Mouse (Mus musculus) thymus, adult 2 months (tissue): ENCODE measurements around the gene Mybl2. TPM values are rescaled to one million over a fixed set of nuclear protein-coding genes. Genes with fewer than 3 reads are reported as not detected.
A peak's percentile ranks its signal among the peaks of the same experiment; 100 is the strongest.

Source experiments
- DNase-seq: peaks from one replicate; pipeline ENCODE4 v3.0.0; 2021
- H3K27ac ChIP-seq: fragments of 200-500 bp; 2 replicates; pipeline ENCODE4 v1.5.1; 2012; ENCODE audit warnings: low read length, control low read depth; ENCODE audit not compliant: control insufficient read depth, insufficient read depth
- H3K27me3 ChIP-seq: fragments of 200-500 bp; 2 replicates; pipeline ENCODE4 v1.6.1; 2012; ENCODE audit warnings: mild to moderate bottlenecking, low read length, moderate library complexity, mixed read lengths; ENCODE audit not compliant: control insufficient read depth, insufficient read depth
- H3K36me3 ChIP-seq: fragments of 200-500 bp; 2 replicates; pipeline ENCODE4 v1.6.1; 2012; ENCODE audit warnings: mild to moderate bottlenecking, low read length, moderate library complexity; ENCODE audit not compliant: control insufficient read depth, insufficient read depth
- H3K4me1 ChIP-seq: fragments of 200-500 bp; replicated peaks from 2 replicates; pipeline ENCODE4 v1.6.1; 2012; ENCODE audit warnings: low read length; ENCODE audit not compliant: control insufficient read depth, insufficient read depth
- H3K4me3 ChIP-seq: fragments of 200-500 bp; 2 replicates; pipeline ENCODE4 v1.5.1; 2012; ENCODE audit warnings: mild to moderate bottlenecking, low read length, control low read depth, moderate library complexity; ENCODE audit not compliant: control insufficient read depth, insufficient read depth
- CTCF ChIP-seq: fragments of 200-500 bp; IDR thresholded peaks from 2 replicates; pipeline ENCODE4 v1.5.1; 2012; ENCODE audit warnings: mild to moderate bottlenecking, control low read depth, low read length, moderate library complexity, borderline replicate concordance; ENCODE audit not compliant: control insufficient read depth, poor library complexity, insufficient read depth; ENCODE audit errors: extremely low read depth
- POLR2A ChIP-seq: fragments of 200-500 bp; IDR thresholded peaks from 2 replicates; pipeline ENCODE4 v1.6.1; 2012; ENCODE audit warnings: mild to moderate bottlenecking, low read length, control low read depth, moderate library complexity; ENCODE audit not compliant: control insufficient read depth, poor library complexity, insufficient read depth; ENCODE audit errors: extremely low read depth
- WGBS: fragments of 180-500 bp; shearing (Covaris S2); methylation state at CpG from one replicate; pipeline ENCODE4 v1.1.7; 2018; 5-methylcytosine and 5-hydroxymethylcytosine counted together
- polyA plus RNA-seq: library from polyadenylated mRNA; depleted of rRNA; stranded (reverse); fragments of >200 nt; gene quantifications from 2 replicates; pipeline ENCODE4 v1.2.3, GENCODE M21; 2012

Gene Mybl2
- polyA plus RNA-seq, 1 experiment, result 29.8 TPM

DNA sequence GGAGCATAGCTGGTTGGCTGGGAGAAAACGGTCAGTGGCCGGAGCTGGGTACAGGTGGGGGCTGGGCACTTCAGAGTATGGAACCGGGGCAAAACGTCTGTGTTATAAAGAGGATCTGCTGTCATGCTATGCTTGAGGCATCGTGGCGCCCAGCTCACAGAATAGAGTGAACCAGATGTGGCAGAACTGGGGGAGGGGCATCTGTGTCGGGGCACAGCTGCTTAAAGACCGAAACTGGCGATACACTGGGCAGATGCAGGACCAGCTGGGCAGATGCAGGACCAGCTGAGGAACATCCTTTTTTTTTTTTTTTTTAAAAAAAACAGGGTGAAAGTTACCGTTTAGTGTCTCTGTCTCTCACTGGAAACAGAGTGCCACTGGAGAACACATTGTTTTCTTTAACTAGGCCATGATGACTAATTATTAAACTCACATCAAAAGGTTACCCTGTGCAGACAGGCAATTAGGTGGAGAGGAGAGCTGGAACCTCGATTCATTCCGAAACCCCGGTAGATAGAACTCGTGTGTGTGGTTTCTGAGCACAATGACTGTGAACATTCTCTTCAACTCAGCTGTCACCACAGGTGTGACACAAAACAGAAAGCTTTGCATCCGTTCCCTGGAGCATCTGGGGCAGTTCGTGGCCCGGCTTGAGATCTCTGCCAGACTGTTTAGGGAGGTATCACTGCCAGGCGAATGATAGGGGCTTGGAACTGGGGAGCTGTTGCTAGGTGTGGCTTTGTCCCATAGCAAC lies 48.6 kb downstream of the Mybl2 start:
- H3K4me1 ChIP-seq, result peaks cover 23% of the 10 kb centered on the region
- H3K27ac ChIP-seq, result no peak overlapping the region; the same call in 1 of the 2 replicates
- 20% methylated on average over 18 of the region's 18 CpGs for WGBS
- no peak overlapping the region for H3K4me3 ChIP-seq
- DNase-seq, result peak; percentile 68
- H3K27me3 ChIP-seq, result no peaks in the 10 kb centered on the region
- TF ChIP-seq POLR2A, result no peak
- TF ChIP-seq CTCF, result no peak
- no peaks in the 10 kb centered on the region for H3K36me3 ChIP-seq

DNA sequence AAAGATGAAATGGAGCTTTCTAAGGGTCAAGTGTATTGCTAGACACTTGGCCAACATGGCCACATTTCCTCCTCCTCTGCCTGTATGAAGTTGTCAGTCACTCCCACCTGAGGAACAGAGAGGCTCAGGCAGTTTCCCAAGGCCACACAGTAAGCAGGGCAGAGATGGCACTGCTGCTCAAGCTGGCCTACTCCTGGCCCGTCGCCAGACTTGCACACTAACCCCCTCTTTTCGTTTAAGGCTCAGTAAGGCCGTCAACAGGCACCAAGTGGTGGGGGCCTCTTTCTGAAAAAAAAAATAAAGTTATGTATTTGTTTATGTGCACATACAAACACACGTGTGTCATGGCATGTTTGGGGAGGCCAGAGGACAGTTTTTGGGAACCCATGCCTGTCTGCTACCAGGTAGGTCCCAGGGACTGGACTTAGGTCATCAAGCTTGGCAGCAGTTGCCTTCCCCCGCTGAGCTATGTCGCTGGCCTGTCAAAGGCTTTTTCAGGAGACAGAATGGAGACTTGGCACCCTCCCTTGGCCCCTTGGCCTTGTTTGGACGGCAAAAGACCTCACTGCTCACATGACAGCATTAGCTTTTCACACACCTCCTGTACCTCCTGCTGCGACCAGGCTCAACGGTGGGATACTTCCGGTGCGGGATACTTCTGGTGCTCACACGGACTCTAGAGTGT lies 49.7 kb downstream of the Mybl2 start:
- 92% methylated on average over 13 of the region's 13 CpGs for WGBS
- Histone ChIP-seq H3K36me3 (no peaks in the 10 kb centered on the region), H3K4me3 (no peak overlapping the region), H3K27ac (no peak overlapping the region), H3K4me1 (peaks cover 23% of the 10 kb centered on the region), H3K27me3 (no peaks in the 10 kb centered on the region)
- no peak for TF ChIP-seq CTCF
- TF ChIP-seq POLR2A, result no peak
- DNase-seq, result no peak

DNA sequence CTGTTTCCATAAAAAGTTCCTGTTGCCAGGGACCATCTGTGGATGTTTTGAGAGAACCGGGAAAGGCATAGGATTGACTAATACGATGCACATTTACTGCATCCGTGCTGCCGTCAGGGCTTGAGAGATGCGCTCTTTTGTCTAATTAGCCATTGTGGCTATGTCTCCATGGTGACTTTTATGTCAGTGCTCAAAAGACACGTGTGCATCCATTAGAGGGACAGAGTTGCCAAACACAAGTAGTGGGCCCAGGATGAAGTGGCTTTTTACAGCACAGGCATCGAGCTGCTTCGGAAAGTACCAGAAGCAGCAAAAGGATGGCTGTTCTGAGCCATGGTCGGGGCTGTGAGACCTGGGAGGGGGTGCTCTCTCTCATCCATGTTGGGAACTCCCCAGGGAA lies 53.9 kb downstream of the Mybl2 start:
- TF ChIP-seq CTCF, result no peak
- no peak for TF ChIP-seq POLR2A
- no peak overlapping the region for H3K4me3 ChIP-seq
- whole genome bisulfite sequencing, result 92% methylated on average over 9 of the region's 9 CpGs
- no peaks in the 10 kb centered on the region for H3K36me3 ChIP-seq
- H3K4me1 ChIP-seq, result peaks cover 10% of the 10 kb centered on the region
- H3K27ac ChIP-seq, result no peak overlapping the region
- no peak for DNase-seq
- H3K27me3 ChIP-seq, result no peaks in the 10 kb centered on the region

DNA sequence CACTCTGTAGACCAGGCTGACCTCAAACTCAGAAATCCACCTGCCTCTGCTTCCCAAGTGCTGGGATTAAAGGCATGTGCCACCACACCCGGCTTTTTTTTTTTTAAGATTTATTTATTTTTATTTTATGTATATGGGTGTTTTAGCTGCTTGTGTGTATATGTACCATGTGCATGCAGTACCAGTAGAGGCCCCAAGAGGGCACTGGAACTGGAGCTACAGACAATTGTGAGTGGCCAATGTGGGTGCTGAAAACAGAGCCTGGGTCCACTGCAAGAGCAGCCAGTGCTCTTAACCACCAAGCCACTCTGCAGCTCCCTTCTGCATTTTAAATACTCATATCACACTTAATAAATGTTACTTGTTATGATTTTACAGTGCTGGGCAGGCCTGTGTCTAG lies 56.2 kb downstream of the Mybl2 start:
- Histone ChIP-seq H3K36me3 (no peaks in the 10 kb centered on the region), H3K4me3 (no peak overlapping the region), H3K27ac (no peak overlapping the region), H3K4me1 (no peaks in the 10 kb centered on the region), H3K27me3 (no peaks in the 10 kb centered on the region)
- DNase-seq, result no peak
- TF ChIP-seq POLR2A, result no peak
- no peak for TF ChIP-seq CTCF
- 93% methylated on average over 1 of the region's 1 CpGs for WGBS

DNA sequence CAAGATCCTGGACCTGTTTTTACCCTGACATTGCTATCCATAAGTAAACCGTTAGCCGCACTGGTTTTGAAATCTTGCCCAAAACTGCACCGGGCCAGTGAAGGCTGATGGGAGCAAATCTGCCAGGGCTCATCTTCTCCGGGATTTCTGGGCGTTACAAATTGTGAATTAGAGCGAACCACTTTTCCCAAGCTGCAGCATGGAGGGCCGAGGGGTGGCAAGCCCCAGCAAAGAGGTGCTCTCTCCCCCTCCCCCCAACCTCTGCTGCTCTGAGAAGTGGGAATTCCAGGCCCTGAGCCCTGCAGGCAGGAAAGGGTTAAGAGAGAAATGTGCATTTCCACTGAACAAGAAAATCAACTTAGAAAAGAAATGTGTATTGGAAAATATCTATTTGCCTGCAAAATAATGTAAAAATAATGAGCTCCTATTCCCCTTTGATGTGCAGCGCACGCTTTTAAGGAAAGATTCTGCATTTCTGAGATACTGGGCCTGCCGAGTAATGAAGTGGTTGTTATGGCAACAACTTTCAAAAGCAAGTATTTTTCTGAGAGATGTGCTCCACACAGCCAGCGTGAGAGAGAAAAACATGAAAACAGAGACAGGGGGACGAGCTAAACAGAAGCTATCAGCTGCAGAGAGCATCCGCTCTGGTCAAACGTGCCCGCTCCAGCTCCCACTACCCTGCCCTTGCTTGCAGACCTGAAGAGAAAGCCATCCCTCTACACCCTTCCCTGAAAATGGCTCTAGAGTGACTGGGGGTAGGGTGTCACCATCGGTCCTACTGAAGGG lies 57.1 kb downstream of the Mybl2 start:
- DNase-seq, result no peak
- Histone ChIP-seq H3K4me3 (no peak overlapping the region), H3K4me1 (no peaks in the 10 kb centered on the region), H3K36me3 (no peaks in the 10 kb centered on the region), H3K27ac (no peak overlapping the region), H3K27me3 (no peaks in the 10 kb centered on the region)
- WGBS, result 86% methylated on average over 16 of the region's 16 CpGs
- TF ChIP-seq CTCF (no peak), POLR2A (no peak)

DNA sequence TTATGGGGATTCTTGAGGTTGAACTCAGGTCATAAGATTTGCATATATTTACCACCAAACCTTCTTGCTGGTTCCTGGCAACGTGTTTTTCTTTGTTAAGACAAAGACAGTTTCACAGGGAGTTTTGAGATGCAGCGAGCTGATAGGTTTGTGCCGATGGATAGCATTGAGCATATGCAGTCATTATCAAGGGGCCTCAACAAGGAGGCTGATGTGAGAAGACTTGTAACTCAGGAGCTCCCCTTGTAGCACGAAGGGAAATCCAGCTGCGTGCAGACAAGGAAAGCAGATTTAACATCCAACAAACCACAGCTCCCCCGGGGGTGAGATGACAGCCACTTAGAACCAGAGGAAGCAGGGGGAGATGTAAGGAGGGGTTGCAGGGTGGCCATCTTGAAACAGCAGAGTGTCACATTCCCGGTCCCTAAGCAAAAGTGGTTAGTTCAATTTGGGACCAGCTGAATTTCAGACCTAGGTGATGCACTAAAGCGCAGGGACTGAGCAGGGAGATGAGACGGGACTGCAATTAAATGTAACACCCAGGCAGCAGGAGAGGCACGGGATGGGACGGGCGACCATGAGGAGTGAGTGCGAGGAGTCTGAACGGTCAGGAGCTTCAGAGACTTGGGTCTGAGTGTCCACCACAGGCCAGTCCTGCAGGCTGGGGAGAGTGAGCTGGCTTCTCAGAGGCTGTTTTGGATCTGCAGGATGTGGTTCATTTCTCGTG lies 66.3 kb downstream of the Mybl2 start:
- Histone ChIP-seq H3K4me1 (peaks cover 29% of the 10 kb centered on the region), H3K27ac (no peak overlapping the region), H3K27me3 (no peaks in the 10 kb centered on the region), H3K4me3 (no peak overlapping the region), H3K36me3 (no peaks in the 10 kb centered on the region)
- no peak for TF ChIP-seq POLR2A
- TF ChIP-seq CTCF, result no peak
- DNase-seq, result peak; percentile 58
- 41% methylated on average over 15 of the region's 15 CpGs for WGBS
